18 mouse cellular contexts compared by ENCODE assay signal in the genomic region with DNA sequence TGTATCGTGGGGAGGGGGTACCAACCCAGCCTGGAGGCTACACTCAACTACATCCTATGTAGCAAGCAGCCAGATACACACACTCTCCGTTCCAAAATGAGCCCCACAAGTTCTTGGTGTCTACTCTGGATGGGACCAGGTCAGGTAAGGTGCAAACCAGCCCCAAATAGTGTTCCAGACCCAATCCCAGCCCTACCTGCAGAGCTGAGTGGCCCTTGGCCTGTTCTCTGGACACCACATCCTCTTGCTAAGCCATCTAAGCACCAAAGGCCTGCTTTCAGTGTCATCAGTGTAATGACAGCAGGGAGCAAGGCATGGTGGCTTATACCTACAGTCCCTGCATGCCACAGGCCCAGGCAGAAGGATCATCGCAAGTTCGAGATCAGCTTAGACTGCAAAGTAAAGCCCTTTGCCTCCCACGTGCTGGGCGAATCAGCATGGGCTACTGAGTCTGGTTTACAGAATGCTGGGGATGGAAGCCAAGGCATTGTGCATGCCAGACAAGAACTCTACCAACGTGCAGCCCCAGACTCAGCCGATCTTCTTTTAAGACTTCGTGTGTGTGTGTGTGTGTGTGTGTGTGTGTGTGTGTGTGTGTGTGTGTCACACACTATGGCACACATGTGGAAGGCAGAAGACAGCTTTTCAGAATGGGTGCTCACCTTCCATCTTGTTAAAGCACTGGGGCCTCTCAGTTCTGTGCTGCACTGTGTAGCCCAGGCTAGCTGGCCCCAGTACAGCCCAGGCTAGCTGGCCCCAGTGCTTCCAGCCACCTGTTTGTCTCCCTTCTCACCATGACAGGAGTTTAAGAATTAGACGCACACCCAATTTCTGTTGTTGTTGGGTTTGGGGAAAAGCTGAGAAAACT. TPM values are rescaled to one million over a fixed set of nuclear protein-coding genes. Genes with fewer than 3 reads are reported as not detected.
A peak's percentile ranks its signal among the peaks of the same experiment; 100 is the strongest.
DNase-seq lines count a peak whose midpoint lies in the region; ATAC-seq and TF ChIP-seq lines count a peak whose summit lies in the region.
"Had no signal": no experiment of that assay in that cellular context is flagged by ENCODE, and none has a peak within 500 bp of the region (broad histone marks: within the 10 kb centered on the region; RNA-seq: fewer than 3 reads in every experiment).

No protein-coding gene starts in this region.

- WGBS in heart, embryonic 11.5 days (ENCODE audit: insufficient replicate concordance): 74% methylated on average over 10 of the region's 10 CpGs
- 81% methylated on average over 10 of the region's 10 CpGs for WGBS in midbrain, embryonic 11.5 days
- WGBS in midbrain, embryonic 15.5 days: 81% methylated on average over 10 of the region's 10 CpGs
- 41% methylated on average over 10 of the region's 10 CpGs for WGBS in liver, embryonic 14.5 days (ENCODE audit: insufficient replicate concordance)

- DNase-seq in heart, postnatal 14 days: no peak
- DNase-seq in midbrain, embryonic 11.5 days (ENCODE audit: low spot score, missing footprints): peak; percentile 67
- no peak for DNase-seq in liver, embryonic 14.5 days (ENCODE audit: low read depth in 3 of 3, low spot score in 3 of 3)
- DNase-seq in layer of hippocampus, postnatal 10 days (ENCODE audit: low spot score in 2 of 2): no peak
- DNase-seq in layer of hippocampus, adult 8-10 months (ENCODE audit: low spot score in 2 of 2): no peak
- DNase-seq: B cell, adult 2 months; cerebellum, postnatal 25 days; kidney, adult 18-20 months; kidney, postnatal 4 days; right cerebral cortex, postnatal 25 days; thymus, postnatal 4 days had no signal

- no peak overlapping the region for H3K4me2 ChIP-seq in heart, embryonic 11.5 days
- H3K4me2 ChIP-seq in midbrain, embryonic 11.5 days: no peak overlapping the region
- no peak overlapping the region for H3K4me2 ChIP-seq in midbrain, embryonic 15.5 days
- peak overlapping the region; percentile 38 for H3K4me2 ChIP-seq in liver, embryonic 14.5 days (ENCODE audit: low read depth)
- H3K4me2 ChIP-seq: embryonic facial prominence, embryonic 13.5 days; hindbrain, embryonic 12.5 days; midbrain, embryonic 13.5 days had no signal

- peak overlapping the region; percentile 75 for H3K27ac ChIP-seq in heart, embryonic 11.5 days (ENCODE audit: low read depth, low read length)
- no peak overlapping the region for H3K27ac ChIP-seq in midbrain, embryonic 11.5 days (ENCODE audit: low read depth, low read length)
- H3K27ac ChIP-seq in midbrain, embryonic 15.5 days: no peak overlapping the region
- peak overlapping the region; percentile 85 for H3K27ac ChIP-seq in liver, embryonic 14.5 days
- H3K27ac ChIP-seq: embryonic facial prominence, embryonic 13.5 days; hindbrain, embryonic 12.5 days; midbrain, embryonic 13.5 days had no signal

- peaks cover 3% of the 10 kb centered on the region; the same call in 1 of the 2 replicates for H3K27me3 ChIP-seq in heart, embryonic 11.5 days (ENCODE audit: control insufficient read depth, insufficient read depth, low read length)
- H3K27me3 ChIP-seq in midbrain, embryonic 11.5 days (ENCODE audit: control insufficient read depth, insufficient read depth, low read length): no peaks in the 10 kb centered on the region
- H3K27me3 ChIP-seq in midbrain, embryonic 15.5 days (replicated peaks): no peaks in the 10 kb centered on the region
- no peaks in the 10 kb centered on the region for H3K27me3 ChIP-seq in liver, embryonic 14.5 days (ENCODE audit: control insufficient read depth, insufficient read depth, low read length)
- H3K27me3 ChIP-seq: embryonic facial prominence, embryonic 13.5 days; midbrain, embryonic 13.5 days had no signal

- H3K9me3 ChIP-seq in heart, embryonic 11.5 days (replicated peaks; ENCODE audit: control insufficient read depth, low read length): no peaks in the 10 kb centered on the region
- H3K9me3 ChIP-seq in midbrain, embryonic 11.5 days (ENCODE audit: control insufficient read depth, low read length): no peaks in the 10 kb centered on the region
- H3K9me3 ChIP-seq in midbrain, embryonic 15.5 days: no peaks in the 10 kb centered on the region
- H3K9me3 ChIP-seq in liver, embryonic 14.5 days (ENCODE audit: control insufficient read depth, low read length): no peaks in the 10 kb centered on the region

- peak overlapping the region; percentile 1; the same call in 1 of the 2 replicates for H3K9ac ChIP-seq in heart, embryonic 11.5 days (ENCODE audit: low read depth, low read length)
- H3K9ac ChIP-seq in midbrain, embryonic 11.5 days (ENCODE audit: low read length): no peak overlapping the region
- no peak overlapping the region for H3K9ac ChIP-seq in midbrain, embryonic 15.5 days
- peak overlapping the region; percentile 10 for H3K9ac ChIP-seq in liver, embryonic 14.5 days (replicated peaks)
- H3K9ac ChIP-seq: embryonic facial prominence, embryonic 13.5 days; hindbrain, embryonic 12.5 days; midbrain, embryonic 13.5 days had no signal

- ATAC-seq in heart, embryonic 11.5 days (replicated peaks; ENCODE audit: insufficient number of reproducible peaks, low FRiP score, low TSS enrichment): no peak
- ATAC-seq in midbrain, embryonic 11.5 days (ENCODE audit: low FRiP score): no peak
- no peak for ATAC-seq in midbrain, embryonic 15.5 days (replicated peaks)
- ATAC-seq in liver, embryonic 14.5 days (ENCODE audit: insufficient read depth): peak; percentile 38
- ATAC-seq: forebrain, embryonic 16.5 days; lung, postnatal 0 days; midbrain, embryonic 13.5 days had no signal

- TF ChIP-seq EP300 in liver, embryonic 14.5 days (IDR thresholded peaks at IDR 0.05; ENCODE audit: low read depth): no peak

- no peak overlapping the region for H3K4me3 ChIP-seq in heart, embryonic 11.5 days (ENCODE audit: low read depth, low read length)
- H3K4me3 ChIP-seq in midbrain, embryonic 11.5 days (ENCODE audit: low read depth, low read length): no peak overlapping the region
- H3K4me3 ChIP-seq in midbrain, embryonic 15.5 days: no peak overlapping the region
- H3K4me3 ChIP-seq in liver, embryonic 14.5 days (ENCODE audit: insufficient read depth in 1 of 2, low read depth in 2 of 2, low read length in 2 of 2): no peak overlapping the region
- H3K4me3 ChIP-seq: embryonic facial prominence, embryonic 13.5 days; hindbrain, embryonic 12.5 days; midbrain, embryonic 13.5 days had no signal

- 0 out of 2 replicates have a peak, but pooled peaks have one; percentile 4 for TF ChIP-seq CTCF in liver, embryonic 14.5 days (IDR thresholded peaks at IDR 0.05; ENCODE audit: low read depth)

- H3K36me3 ChIP-seq in heart, embryonic 11.5 days (ENCODE audit: control insufficient read depth, insufficient read depth, low read length): peaks cover 5% of the 10 kb centered on the region
- no peaks in the 10 kb centered on the region for H3K36me3 ChIP-seq in midbrain, embryonic 11.5 days (ENCODE audit: control insufficient read depth, insufficient read depth, low read length)
- H3K36me3 ChIP-seq in midbrain, embryonic 15.5 days (replicated peaks): no peaks in the 10 kb centered on the region
- no peaks in the 10 kb centered on the region for H3K36me3 ChIP-seq in liver, embryonic 14.5 days (replicated peaks; ENCODE audit: control insufficient read depth, insufficient read depth, low read depth)
- H3K36me3 ChIP-seq: hindbrain, embryonic 12.5 days; midbrain, embryonic 13.5 days had no signal

- intact Hi-C loops in heart, postnatal 14 days (cut with DNase I): no loop called here

- peaks cover 60% of the 10 kb centered on the region for H3K4me1 ChIP-seq in heart, embryonic 11.5 days (ENCODE audit: control insufficient read depth, insufficient read depth, low read length)
- peaks cover 6% of the 10 kb centered on the region; the same call in 1 of the 2 replicates for H3K4me1 ChIP-seq in midbrain, embryonic 11.5 days (ENCODE audit: control insufficient read depth, insufficient read depth, low read length)
- peaks cover 7% of the 10 kb centered on the region; the same call in 1 of the 2 replicates for H3K4me1 ChIP-seq in midbrain, embryonic 15.5 days
- peaks cover 36 to 49% of the 10 kb centered on the region in 2 experiments for H3K4me1 ChIP-seq in liver, embryonic 14.5 days (replicated peaks; ENCODE audit: control insufficient read depth in 2 of 2, insufficient read depth in 2 of 2, low read length in 1 of 2)

RNA-seq across cellular contexts. Expression of gene Myl9, which starts 7.5 kb away (rescaled TPM):
- polyA plus RNA-seq in heart, embryonic 11.5 days (2014; fragmentation: Nextera tagmentation; extraction: Ambion mirVana): 2,229 and 2,268 TPM in 2 replicates
- 100 to 1,000 TPM; 274 to 290 TPM for total RNA-seq in heart, postnatal 14 days (2021)
- polyA plus RNA-seq in midbrain, embryonic 11.5 days (2014; fragmentation: Nextera tagmentation; extraction: Ambion mirVana): 112 and 118 TPM in 2 replicates
- 41.2 and 41.6 TPM in 2 replicates for polyA plus RNA-seq in midbrain, embryonic 15.5 days (2015; fragmentation: Nextera tagmentation; extraction: Ambion mirVana)
- polyA plus RNA-seq in liver, embryonic 14.5 days (2012; rRNA removed): 25.2 and 27.2 TPM in 2 replicates
- polyA plus RNA-seq in liver, embryonic 14.5 days (2014; fragmentation: Nextera tagmentation; extraction: Ambion mirVana): 44.4 and 51.3 TPM in 2 replicates
- 10 to 100 TPM; 21.4 to 23.4 TPM for total RNA-seq in layer of hippocampus, postnatal 10 days (2021)
- 10 to 100 TPM; 10.4 to 22.0 (median 16.4) TPM for total RNA-seq in layer of hippocampus, adult 8-10 months (2022)

RNA-seq across cellular contexts. Expression of gene Tgif2, which starts 57.1 kb away (rescaled TPM):
- polyA plus RNA-seq in heart, embryonic 11.5 days (2014; fragmentation: Nextera tagmentation; extraction: Ambion mirVana): 42.7 and 44.1 TPM in 2 replicates
- 1 to 10 TPM; 1.8 to 2.4 TPM for total RNA-seq in heart, postnatal 14 days (2021)
- 81.2 and 88.6 TPM in 2 replicates for polyA plus RNA-seq in midbrain, embryonic 11.5 days (2014; fragmentation: Nextera tagmentation; extraction: Ambion mirVana)
- polyA plus RNA-seq in midbrain, embryonic 15.5 days (2015; fragmentation: Nextera tagmentation; extraction: Ambion mirVana): 19.9 and 21.9 TPM in 2 replicates
- 3.8 and 4.9 TPM in 2 replicates for polyA plus RNA-seq in liver, embryonic 14.5 days (2012; rRNA removed)
- 4.9 and 5.1 TPM in 2 replicates for polyA plus RNA-seq in liver, embryonic 14.5 days (2014; fragmentation: Nextera tagmentation; extraction: Ambion mirVana)
- 1 to 10 TPM; 5.0 to 5.6 TPM for total RNA-seq in layer of hippocampus, postnatal 10 days (2021)
- total RNA-seq in layer of hippocampus, adult 8-10 months (2022): 1 to 10 TPM in 1 of 4 experiments, under 1 TPM in 3; 0.66 to 2.6 (median 0.82) TPM

Comparison
In these comparisons a context has a peak if more than half of its experiments do, and no peak if none do; other contexts are left out.
1. H3K27ac ChIP-seq: peak in heart, embryonic 11.5 days (single experiment) and liver, embryonic 14.5 days (single experiment); none in midbrain, embryonic 11.5 days (single experiment) and midbrain, embryonic 15.5 days (single experiment).
2. H3K9ac ChIP-seq: peak in heart, embryonic 11.5 days (single experiment) and liver, embryonic 14.5 days (single experiment); none in midbrain, embryonic 11.5 days (single experiment) and midbrain, embryonic 15.5 days (single experiment).
3. RNA of gene Myl9, which starts 7.5 kb away (polyA plus RNA-seq): 2,229 to 2,268 TPM in heart, embryonic 11.5 days; 112 to 118 TPM in midbrain, embryonic 11.5 days, 25.2 to 51.3 TPM in liver, embryonic 14.5 days and 41.2 to 41.6 TPM in midbrain, embryonic 15.5 days; every median in the first group is over 10 times any median in the second.